Mouse (Mus musculus): Measurements from ENCODE around the gene Gpr68.

DNA sequence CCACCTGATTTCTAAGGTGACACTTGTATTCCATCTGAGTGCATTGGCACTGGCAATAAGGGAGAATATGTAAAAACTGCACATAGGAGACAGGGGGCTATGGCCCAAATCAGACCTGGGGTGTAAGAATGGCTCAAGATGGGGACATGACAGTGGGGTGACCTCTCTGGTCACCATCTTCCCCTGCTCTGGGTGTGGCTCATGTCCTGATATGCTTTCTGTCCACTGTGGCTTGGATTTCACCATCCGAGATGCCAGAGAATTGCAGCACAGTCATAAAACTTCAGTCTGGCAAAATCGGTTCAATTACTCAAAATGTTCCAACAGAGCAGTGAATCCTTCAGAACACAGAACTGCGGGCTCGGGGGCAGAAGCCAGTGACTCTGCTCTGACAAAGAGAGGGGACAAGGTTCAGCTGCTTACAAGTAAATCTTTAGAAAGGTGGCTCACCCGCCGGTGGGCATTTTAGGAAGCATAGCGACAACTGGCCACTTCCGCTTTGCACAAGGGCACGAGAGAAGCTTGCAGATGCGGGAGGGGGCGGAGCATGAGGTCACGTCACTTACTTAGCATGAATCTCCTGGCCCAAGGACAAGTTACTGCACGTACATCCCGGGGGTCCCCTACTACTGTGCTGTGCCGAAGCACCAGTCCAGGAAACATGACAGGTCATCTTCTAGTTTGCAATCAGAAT, 16.8 kb upstream of the Gpr68 start:
- TF ChIP-seq POLR2A (IDR thresholded peaks at IDR 0.05; ENCODE audit: low read depth, low read length) (no peak), CTCF (IDR thresholded peaks at IDR 0.05; ENCODE audit: borderline replicate concordance, insufficient read depth, low read length) (no peak)
